Mouse (Mus musculus): ENCODE data around the gene Ptch1. TPM values are rescaled to one million over a fixed set of nuclear protein-coding genes. Genes with fewer than 3 reads are reported as not detected.

Gene Ptch1
- total and polyA plus RNA-seq, 3 experiments = 6.2 to 14.9 (median 7.4) TPM

DNA sequence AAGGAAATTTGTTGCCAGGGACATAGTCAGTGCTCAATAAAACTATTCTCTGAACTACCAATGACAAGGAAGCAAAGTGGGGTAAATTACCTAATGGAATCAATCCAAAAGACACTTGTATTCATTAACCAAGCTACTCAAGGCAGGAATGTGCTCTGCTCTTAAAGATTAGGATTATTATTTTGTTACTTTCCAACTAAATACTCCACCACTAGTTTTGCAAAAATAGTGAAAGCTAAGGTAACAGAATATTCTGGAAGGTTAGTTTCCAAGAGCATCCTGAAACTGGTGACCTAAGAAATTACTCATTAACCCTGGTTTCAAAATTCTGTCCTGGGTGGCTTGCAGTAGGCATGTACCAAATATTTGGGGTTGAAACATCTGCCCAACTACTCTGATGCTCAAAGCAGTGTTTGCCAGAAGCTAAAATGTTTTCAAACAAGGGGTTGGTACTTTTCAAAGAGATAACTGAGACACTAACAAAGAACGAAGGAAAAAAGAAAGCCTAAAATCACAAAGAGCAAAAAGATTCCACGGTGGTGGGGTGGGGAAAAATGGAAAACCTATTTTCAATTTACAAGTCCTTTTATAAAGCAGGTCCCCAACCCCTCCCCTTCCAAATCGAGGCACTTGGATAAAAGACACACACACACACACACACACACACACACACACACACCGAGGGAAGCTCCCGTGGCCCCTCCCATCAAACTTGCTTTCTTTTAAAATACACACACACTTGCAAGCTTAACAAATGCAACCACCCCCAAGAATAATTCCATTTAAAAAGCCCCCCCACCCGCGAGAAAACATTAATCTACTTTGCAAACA, 11.0 kb downstream of the Ptch1 start:
- dilution Hi-C loops (cut with MboI; ENCODE audit: extremely low pct_ligation_motif_present, extremely low pct_unique_long_range_greater_than_20kb, low sequenced_read_pairs) = no loop called here
- Histone ChIP-seq H3K36me3 (replicated peaks in 1 of 2; ENCODE audit: control insufficient read depth in 1 of 2, insufficient read depth in 1 of 2, low read length in 1 of 2) (peaks cover 0 to 31% of the 10 kb centered on the region in 2 experiments), H3K4me1 (ENCODE audit: control insufficient read depth in 1 of 2, insufficient read depth in 2 of 2) (peaks cover 7 to 49% of the 10 kb centered on the region in 2 experiments), H3K9ac (ENCODE audit: insufficient read depth, low read depth) (peak overlapping the region; percentile 63), H3K9me3 (replicated peaks; ENCODE audit: low read length) (no peaks in the 10 kb centered on the region), H3K79me2 (replicated peaks; ENCODE audit: control insufficient read depth, extremely low read depth, insufficient read depth, poor library complexity, severe bottlenecking) (peaks cover 58% of the 10 kb centered on the region), H3K4me3 (replicated peaks in 1 of 3; ENCODE audit: low read depth in 2 of 3, low read length in 2 of 3, poor library complexity in 1 of 3) (peak overlapping the region; percentile 61 to 74 (median 70)), H3K4me2 (ENCODE audit: insufficient read depth, low read depth, poor library complexity, severe bottlenecking) (peak overlapping the region; percentile 60), H3K27ac (ENCODE audit: insufficient read depth, low read depth) (no peak overlapping the region), H3K27me3 (replicated peaks) (no peaks in the 10 kb centered on the region)
- DNase-seq (ENCODE audit: extremely low read depth) = no peak
- no peak for TF ChIP-seq MXI1 (IDR thresholded peaks at IDR 0.05; ENCODE audit: low read depth, low read length)
- TF ChIP-seq USF1 (IDR thresholded peaks at IDR 0.05; ENCODE audit: low read depth, low read length) = no peak
- no peak for TF ChIP-seq NELFE (IDR thresholded peaks at IDR 0.05; ENCODE audit: low read depth, low read length)
- no peak for TF ChIP-seq POLR2AphosphoS2 (IDR thresholded peaks at IDR 0.05; ENCODE audit: low read depth, low read length)
- TF ChIP-seq SIN3A (IDR thresholded peaks at IDR 0.05; ENCODE audit: low read length) = no peak
- in situ Hi-C loops (cut with MboI; ENCODE audit: low pct_ligation_motif_present, low pct_unique_long_range_greater_than_20kb, low sequenced_read_pairs) = loop anchor here (25.0 kb wide), 1 partner anchor 250 kb away; the partner anchor contains the start of gene Ercc6l2

DNA sequence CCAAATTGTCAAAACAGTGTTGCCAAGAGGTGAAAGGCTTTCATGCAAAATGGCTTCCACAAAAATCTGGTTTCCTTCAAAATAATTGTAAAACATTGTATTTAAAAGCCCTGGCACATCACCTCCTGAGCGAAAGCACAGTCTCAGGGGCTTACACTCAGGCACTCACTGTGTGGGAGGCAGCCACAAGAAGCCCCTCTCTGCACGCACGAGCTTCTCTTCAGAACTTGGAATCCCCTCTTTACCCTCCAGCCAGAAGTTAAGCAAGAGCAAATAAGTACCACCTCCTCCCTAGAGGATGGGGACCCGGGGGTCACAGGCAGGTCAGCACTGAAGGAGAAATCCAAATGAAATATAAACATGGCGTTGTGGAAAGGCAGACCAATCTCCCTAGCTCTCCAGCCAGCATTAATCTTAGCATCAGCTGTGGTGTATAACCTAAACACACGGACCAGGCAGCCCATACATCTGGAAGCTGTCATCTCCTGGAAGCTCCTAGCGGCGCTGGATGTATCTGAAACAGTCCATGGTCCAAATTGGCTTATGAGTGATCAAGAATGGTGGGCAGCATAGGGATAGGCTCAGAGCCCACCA, 15.0 kb downstream of the Ptch1 start:
- Histone ChIP-seq H3K4me2 (ENCODE audit: insufficient read depth, low read depth, poor library complexity, severe bottlenecking) (no peak overlapping the region), H3K9me3 (replicated peaks; ENCODE audit: low read length) (no peaks in the 10 kb centered on the region), H3K79me2 (replicated peaks; ENCODE audit: control insufficient read depth, extremely low read depth, insufficient read depth, poor library complexity, severe bottlenecking) (peaks cover 75% of the 10 kb centered on the region), H3K4me1 (ENCODE audit: control insufficient read depth in 1 of 2, insufficient read depth in 2 of 2) (peaks cover 9 to 75% of the 10 kb centered on the region in 2 experiments), H3K27me3 (replicated peaks) (no peaks in the 10 kb centered on the region), H3K36me3 (replicated peaks in 1 of 2; ENCODE audit: control insufficient read depth in 1 of 2, insufficient read depth in 1 of 2, low read length in 1 of 2) (peaks cover 0 to 54% of the 10 kb centered on the region in 2 experiments), H3K9ac (ENCODE audit: insufficient read depth, low read depth) (no peak overlapping the region), H3K27ac (ENCODE audit: insufficient read depth, low read depth) (no peak overlapping the region), H3K4me3 (replicated peaks in 1 of 3; ENCODE audit: low read depth in 2 of 3, low read length in 2 of 3, poor library complexity in 1 of 3) (no peak overlapping the region)
- dilution Hi-C loops (cut with MboI; ENCODE audit: extremely low pct_ligation_motif_present, extremely low pct_unique_long_range_greater_than_20kb, low sequenced_read_pairs) (no loop called here), in situ Hi-C loops (cut with MboI; ENCODE audit: low pct_ligation_motif_present, low pct_unique_long_range_greater_than_20kb, low sequenced_read_pairs) (loop anchor here (25.0 kb wide), 1 partner anchor 254 kb away; the partner anchor contains the start of gene Ercc6l2)
- TF ChIP-seq RCOR1 (conservative IDR thresholded peaks at IDR 0.05; ENCODE audit: low read depth, low read length) = no peak
- TF ChIP-seq MXI1 (IDR thresholded peaks at IDR 0.05; ENCODE audit: low read depth, low read length) = no peak
- no peak for TF ChIP-seq POLR2AphosphoS2 (IDR thresholded peaks at IDR 0.05; ENCODE audit: low read depth, low read length)
- TF ChIP-seq SIN3A (IDR thresholded peaks at IDR 0.05; ENCODE audit: low read length) = no peak
- TF ChIP-seq ELF1 (IDR thresholded peaks at IDR 0.05; ENCODE audit: low read depth, low read length) = no peak
- TF ChIP-seq ZMIZ1 (IDR thresholded peaks at IDR 0.05; ENCODE audit: low read depth, low read length) = no peak
- no peak for TF ChIP-seq CHD2 (IDR thresholded peaks at IDR 0.05; ENCODE audit: low read length)
- TF ChIP-seq NRF1 (IDR thresholded peaks at IDR 0.05; ENCODE audit: low read depth, low read length) = no peak
- no peak for TF ChIP-seq USF2 (conservative IDR thresholded peaks at IDR 0.05; ENCODE audit: low read depth, low read length)
- TF ChIP-seq NELFE (IDR thresholded peaks at IDR 0.05; ENCODE audit: low read depth, low read length) = no peak
- TF ChIP-seq ZNF384 (IDR thresholded peaks at IDR 0.05; ENCODE audit: low read depth, low read length) = no peak
- DNase-seq (ENCODE audit: extremely low read depth) = no peak

All from CH12.LX (cell line).